Mouse (Mus musculus) kidney, adult 2 months (tissue): Measurements from ENCODE around the gene Zfp839.

ENCODE experiments used
- CTCF ChIP-seq: fragments of 200-500 bp; conservative IDR thresholded peaks from 2 replicates; pipeline ENCODE4 v1.5.1; 2011; ENCODE audit warnings: low read depth, mild to moderate bottlenecking, control low read depth, low read length, moderate library complexity, mixed read lengths; ENCODE audit not compliant: insufficient read depth, insufficient read length
- POLR2A ChIP-seq: fragments of 200-500 bp; IDR thresholded peaks from one replicate; pipeline ENCODE4 v1.6.1; 2011; ENCODE audit warnings: low read depth, low read length, control low read depth

DNA sequence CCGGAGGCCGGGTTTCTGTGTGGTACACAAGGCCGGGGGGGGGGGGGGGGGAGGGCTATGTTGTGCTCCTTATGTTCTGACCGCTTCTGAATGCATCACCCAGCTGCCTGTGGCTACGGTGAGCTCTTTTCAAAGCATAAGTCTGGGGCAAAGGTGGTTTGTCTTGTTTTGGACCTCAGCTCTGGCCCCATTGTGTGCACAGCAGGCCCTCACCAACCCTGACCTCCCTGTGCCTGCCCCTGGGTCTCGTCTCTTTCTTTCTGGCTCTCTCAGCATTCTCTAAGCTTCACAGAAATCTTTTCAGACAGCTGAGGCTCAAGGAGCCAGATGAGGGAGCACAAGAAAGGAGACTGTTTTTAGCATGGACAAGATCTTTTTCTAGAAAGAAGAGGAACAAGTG, 15.5 kb downstream of the Zfp839 start:
- TF ChIP-seq POLR2A (no peak), CTCF (no peak)
